21 mouse cellular contexts compared by ENCODE assay signal in genomic region chr4:40925568-40925967, GRCm38 (mm10). TPM values are rescaled to one million over a fixed set of nuclear protein-coding genes. Genes with fewer than 3 reads are reported as not detected.
"Had no signal": no experiment of that assay in that cellular context is flagged by ENCODE, and none has a peak within 500 bp of the region (broad histone marks: within the 10 kb centered on the region; RNA-seq: fewer than 3 reads in every experiment).

No protein-coding gene starts in this region.

- H3K27ac ChIP-seq: lung, embryonic 15.5 days; macrophage; midbrain, embryonic 12.5 days; midbrain, embryonic 15.5 days; neural tube, embryonic 12.5 days; stomach, embryonic 15.5 days; stomach, postnatal 0 days had no signal

- ATAC-seq: liver, postnatal 0 days; lung, postnatal 0 days; midbrain, embryonic 15.5 days had no signal

- DNase-seq: liver, postnatal 0 days; lung, adult 2 months; lung, postnatal 14 days; lung, postnatal 36 days; right cerebral cortex, postnatal 14 days; thymus, adult 2 months; thymus, postnatal 25 days; thymus, postnatal 4 days had no signal

- H3K4me1 ChIP-seq: lung, embryonic 15.5 days; midbrain, embryonic 12.5 days; midbrain, embryonic 15.5 days; neural tube, embryonic 12.5 days; stomach, embryonic 15.5 days had no signal

- H3K9me3 ChIP-seq: lung, embryonic 15.5 days; midbrain, embryonic 12.5 days; midbrain, embryonic 15.5 days; neural tube, embryonic 12.5 days; stomach, embryonic 15.5 days had no signal

- H3K9ac ChIP-seq: liver, postnatal 0 days; lung, embryonic 15.5 days; midbrain, embryonic 12.5 days; midbrain, embryonic 15.5 days; neural tube, embryonic 12.5 days; stomach, embryonic 15.5 days had no signal

- H3K27me3 ChIP-seq: lung, embryonic 15.5 days; midbrain, embryonic 12.5 days; midbrain, embryonic 15.5 days; neural tube, embryonic 12.5 days; stomach, embryonic 15.5 days had no signal

- H3K4me2 ChIP-seq: lung, embryonic 15.5 days; midbrain, embryonic 12.5 days; midbrain, embryonic 15.5 days; neural tube, embryonic 12.5 days; stomach, embryonic 15.5 days had no signal

- H3K4me3 ChIP-seq: lung, embryonic 15.5 days; megakaryocyte, embryonic 14.5 days; midbrain, embryonic 12.5 days; midbrain, embryonic 15.5 days; neural tube, embryonic 12.5 days; stomach, embryonic 15.5 days had no signal

- H3K36me3 ChIP-seq: lung, embryonic 15.5 days; midbrain, embryonic 12.5 days; midbrain, embryonic 15.5 days; neural tube, embryonic 12.5 days; stomach, embryonic 15.5 days had no signal

RNA-seq across cellular contexts. Expression of gene Spink4, which starts 5.7 kb away (rescaled TPM):
- polyA plus RNA-seq: macrophage; midbrain, embryonic 12.5 days; midbrain, embryonic 15.5 days; midbrain, postnatal 0 days; neural tube, embryonic 12.5 days; neural tube, embryonic 14.5 days; spleen, adult 2 months; urinary bladder, adult 2 months had no signal
